In the genomic region with DNA sequence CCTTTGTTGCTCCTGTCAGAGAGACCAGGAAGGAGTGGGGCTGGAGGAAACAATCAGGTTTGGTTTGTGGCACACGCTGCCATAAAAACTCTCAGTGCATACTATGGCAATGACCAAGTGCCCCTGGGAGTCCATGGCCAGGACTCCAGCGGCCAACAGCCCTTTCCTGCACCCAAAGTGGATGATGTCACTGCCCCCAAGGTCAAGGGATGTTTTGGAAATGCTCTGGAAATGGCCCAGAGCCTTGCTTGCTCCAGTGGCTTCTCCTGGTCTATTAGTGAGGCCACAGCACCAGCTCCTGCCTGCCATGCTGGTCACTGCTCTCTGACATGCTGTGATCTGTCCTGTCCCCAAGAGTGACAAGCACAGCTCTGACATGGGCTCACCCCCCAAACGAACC, we compare ENCODE assay signal across 15 mouse cellular contexts.
"Had no signal": no experiment of that assay in that cellular context is flagged by ENCODE, and none has a peak within 500 bp of the region (broad histone marks: within the 10 kb centered on the region; RNA-seq: fewer than 3 reads in every experiment).

No protein-coding gene starts in this region.

- H3K9ac ChIP-seq: limb, embryonic 12.5 days; liver, embryonic 14.5 days; midbrain, embryonic 13.5 days; neural tube, embryonic 12.5 days had no signal

- H3K4me2 ChIP-seq: limb, embryonic 12.5 days; midbrain, embryonic 13.5 days; neural tube, embryonic 12.5 days had no signal

- H3K9me3 ChIP-seq: limb, embryonic 12.5 days; midbrain, embryonic 13.5 days; neural tube, embryonic 12.5 days had no signal

- H3K4me1 ChIP-seq: midbrain, embryonic 13.5 days had no signal

- ATAC-seq: midbrain, embryonic 13.5 days had no signal

- DNase-seq: kidney, adult 2 months; kidney, postnatal 36 days; layer of hippocampus, adult 9-11 months; layer of hippocampus, postnatal 36 days; liver; lung, adult 2 months; lung, postnatal 36 days; right cerebral cortex, postnatal 4 days; spleen, adult 18-20 months; thymus, adult 18-20 months; thymus, postnatal 25 days had no signal

- H3K27ac ChIP-seq: liver, embryonic 14.5 days; midbrain, embryonic 13.5 days; neural tube, embryonic 12.5 days had no signal

- H3K27me3 ChIP-seq: limb, embryonic 12.5 days; midbrain, embryonic 13.5 days; neural tube, embryonic 12.5 days had no signal

- H3K4me3 ChIP-seq: limb, embryonic 12.5 days; midbrain, embryonic 13.5 days; neural tube, embryonic 12.5 days had no signal
